In the genomic region with DNA sequence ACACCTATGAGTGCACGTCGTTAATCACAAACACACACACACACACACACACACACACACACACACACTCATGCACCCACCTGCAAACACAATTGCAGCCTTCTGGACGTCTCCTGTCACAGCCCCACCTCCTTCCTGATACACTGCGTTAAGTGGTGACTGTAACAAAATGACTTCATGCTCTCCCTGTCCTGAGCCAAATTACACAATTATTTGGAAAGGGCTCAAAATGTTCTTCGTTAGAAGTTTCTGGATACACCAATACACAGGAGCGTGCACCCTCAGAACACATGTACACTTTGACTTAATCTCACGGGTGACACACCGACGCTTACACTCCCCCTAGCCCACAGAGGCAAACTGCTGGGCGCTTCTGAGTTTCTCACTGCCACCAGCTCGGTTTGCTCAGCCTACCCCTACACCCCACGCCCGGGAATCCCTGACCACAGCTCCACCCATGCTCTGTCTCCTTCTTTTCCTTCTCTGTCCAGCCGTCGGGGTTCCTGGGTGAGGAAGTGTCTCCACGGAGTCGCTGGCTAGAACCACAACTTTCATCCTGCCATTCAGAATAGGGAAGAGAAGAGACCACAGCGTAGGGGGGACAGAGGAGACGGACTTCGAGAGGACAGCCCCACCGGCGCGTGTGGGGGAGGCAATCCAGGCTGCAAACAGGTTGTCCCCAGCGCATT, we compare ENCODE assay signal across 9 mouse cellular contexts. TPM values are rescaled to one million over a fixed set of nuclear protein-coding genes. Genes with fewer than 3 reads are reported as not detected.
DNase-seq lines count a peak whose midpoint lies in the region; ATAC-seq and TF ChIP-seq lines count a peak whose summit lies in the region.
"Had no signal": no experiment of that assay in that cellular context is flagged by ENCODE, and none has a peak within 500 bp of the region (broad histone marks: within the 10 kb centered on the region; RNA-seq: fewer than 3 reads in every experiment).

No protein-coding gene starts in this region.

- peaks cover 81% of the 10 kb centered on the region for H3K27me3 ChIP-seq in heart, embryonic 14.5 days (ENCODE audit: control insufficient read depth, insufficient read depth, low read length)
- peaks cover 71% of the 10 kb centered on the region for H3K27me3 ChIP-seq in limb, embryonic 11.5 days (ENCODE audit: control insufficient read depth, insufficient read depth, low read length)
- H3K27me3 ChIP-seq in stomach, postnatal 0 days (ENCODE audit: control insufficient read depth, insufficient read depth, low read length) = peaks cover 32% of the 10 kb centered on the region

- H3K9me3 ChIP-seq in heart, embryonic 14.5 days (ENCODE audit: control insufficient read depth, low read length) = peaks cover 4% of the 10 kb centered on the region; the same call in 1 of the 2 replicates
- no peaks in the 10 kb centered on the region for H3K9me3 ChIP-seq in limb, embryonic 11.5 days (ENCODE audit: control insufficient read depth, low read length)
- no peaks in the 10 kb centered on the region for H3K9me3 ChIP-seq in stomach, postnatal 0 days (ENCODE audit: control insufficient read depth, low read length)

- no peaks in the 10 kb centered on the region for H3K36me3 ChIP-seq in heart, embryonic 14.5 days (ENCODE audit: control insufficient read depth, insufficient read depth, low read length)
- H3K36me3 ChIP-seq in limb, embryonic 11.5 days (ENCODE audit: control insufficient read depth, insufficient read depth, low read length) = peaks cover 3% of the 10 kb centered on the region; the same call in 1 of the 2 replicates
- no peaks in the 10 kb centered on the region for H3K36me3 ChIP-seq in stomach, postnatal 0 days (ENCODE audit: control insufficient read depth, insufficient read depth, low read length)

- no peak overlapping the region for H3K9ac ChIP-seq in heart, embryonic 14.5 days (ENCODE audit: low read length)
- H3K9ac ChIP-seq in limb, embryonic 11.5 days (ENCODE audit: low read length) = no peak overlapping the region
- no peak overlapping the region for H3K9ac ChIP-seq in stomach, postnatal 0 days (ENCODE audit: low read length)

- H3K4me2 ChIP-seq in heart, embryonic 14.5 days (ENCODE audit: low read length) = peak overlapping the region; percentile 55
- H3K4me2 ChIP-seq in limb, embryonic 11.5 days (ENCODE audit: low read depth, severe bottlenecking) = peak overlapping the region; percentile 31
- H3K4me2 ChIP-seq in stomach, postnatal 0 days (replicated peaks; ENCODE audit: low read depth) = peak overlapping the region; percentile 11; the same call in 1 of the 2 replicates

- no peak for TF ChIP-seq EP300 in stomach, postnatal 0 days (optimal IDR thresholded peaks at IDR 0.05)

- TF ChIP-seq CTCF in stomach, postnatal 0 days (IDR thresholded peaks at IDR 0.05; ENCODE audit: low read depth) = no peak

- no peak overlapping the region for H3K27ac ChIP-seq in heart, embryonic 14.5 days (replicated peaks in 1 of 2; ENCODE audit: control insufficient read depth in 1 of 2, insufficient read depth in 1 of 2, low read depth in 2 of 2, low read length in 2 of 2)
- no peak overlapping the region for H3K27ac ChIP-seq in limb, embryonic 11.5 days (replicated peaks; ENCODE audit: low read depth, low read length)
- no peak overlapping the region for H3K27ac ChIP-seq in stomach, postnatal 0 days (replicated peaks)

- intact Hi-C loops in heart, postnatal 14 days (cut with DNase I) = loop anchor here (10.0 kb wide), 1 partner anchor 84 kb away; a partner anchor contains a TSS

- WGBS in heart, embryonic 14.5 days = 12% methylated on average over 24 of the region's 24 CpGs
- 14% methylated on average over 24 of the region's 24 CpGs for WGBS in limb, embryonic 11.5 days
- WGBS in stomach, postnatal 0 days = 13% methylated on average over 24 of the region's 24 CpGs

- peak overlapping the region in 1 of 2 experiments; percentile 29; a peak in 1 of 4 replicates for H3K4me3 ChIP-seq in heart, embryonic 14.5 days (ENCODE audit: control insufficient read depth in 1 of 2, insufficient read depth in 1 of 2, low read depth in 1 of 2, low read length in 2 of 2)
- no peak overlapping the region for H3K4me3 ChIP-seq in limb, embryonic 11.5 days (ENCODE audit: low read depth, low read length)
- peak overlapping the region; percentile 19; the same call in 1 of the 2 replicates for H3K4me3 ChIP-seq in stomach, postnatal 0 days (ENCODE audit: low read depth, low read length)

- no peak for ATAC-seq in heart, embryonic 14.5 days (ENCODE audit: insufficient number of reproducible peaks, insufficient read depth, low FRiP score, low read depth)
- ATAC-seq in limb, embryonic 11.5 days (ENCODE audit: insufficient number of reproducible peaks, low FRiP score, low TSS enrichment, low read depth) = no peak
- ATAC-seq in stomach, postnatal 0 days (ENCODE audit: low FRiP score, low TSS enrichment) = no peak

- DNase-seq in heart, postnatal 14 days = no peak
- DNase-seq in urinary bladder, adult 2 months (ENCODE audit: low spot score) = peak; percentile 39
- no peak for DNase-seq in urinary bladder, postnatal 25 days (ENCODE audit: low spot score)
- DNase-seq in limb, embryonic 11.5 days (ENCODE audit: low spot score) = no peak
- peak; percentile 14 for DNase-seq in stomach, postnatal 0 days (ENCODE audit: low spot score)
- no peak for DNase-seq in right cerebral cortex, adult 18-20 months
- DNase-seq in layer of hippocampus, adult 18-20 months (ENCODE audit: low spot score in 2 of 2) = no peak

- peaks cover 0 to 34% of the 10 kb centered on the region in 2 experiments; a peak in 3 of 4 replicates for H3K4me1 ChIP-seq in heart, embryonic 14.5 days (ENCODE audit: control insufficient read depth in 2 of 2, insufficient read depth in 2 of 2, low read length in 2 of 2)
- H3K4me1 ChIP-seq in limb, embryonic 11.5 days (ENCODE audit: control insufficient read depth, insufficient read depth, low read length) = peaks cover 12% of the 10 kb centered on the region; the same call in 1 of the 2 replicates
- no peaks in the 10 kb centered on the region for H3K4me1 ChIP-seq in stomach, postnatal 0 days (replicated peaks; ENCODE audit: control insufficient read depth, insufficient read depth)

RNA-seq across cellular contexts. Expression of a gene that starts 0.5 kb away (rescaled TPM):
- not detected in 2 replicates for polyA plus RNA-seq in heart, embryonic 14.5 days (2014; fragmentation: Nextera tagmentation; extraction: Ambion mirVana)
- total RNA-seq in heart, postnatal 14 days (2021) = not detected
- polyA plus RNA-seq in urinary bladder, adult 2 months (2012; rRNA removed) = 0.04 and 0.09 TPM in 2 replicates
- not detected in 2 replicates for polyA plus RNA-seq in limb, embryonic 11.5 days (2014; fragmentation: Nextera tagmentation; extraction: Ambion mirVana)
- not detected in 2 replicates for polyA plus RNA-seq in stomach, postnatal 0 days (2015; fragmentation: Nextera tagmentation; extraction: Ambion mirVana)
- not detected for total RNA-seq in layer of hippocampus, adult 18-20 months (2021)
- total RNA-seq: MEL had no signal

RNA-seq across cellular contexts. Expression of a gene that starts 11.2 kb away (rescaled TPM):
- polyA plus RNA-seq in heart, embryonic 14.5 days (2014; fragmentation: Nextera tagmentation; extraction: Ambion mirVana) = not detected in 2 replicates
- under 1 TPM; 0.45 to 0.61 TPM for total RNA-seq in heart, postnatal 14 days (2021)
- polyA plus RNA-seq in urinary bladder, adult 2 months (2012; rRNA removed) = 4.0 and 6.8 TPM in 2 replicates
- polyA plus RNA-seq in limb, embryonic 11.5 days (2014; fragmentation: Nextera tagmentation; extraction: Ambion mirVana) = 0.81 and 1.5 TPM in 2 replicates
- 0.11 TPM in 1 of 2 replicates, not detected in the other for polyA plus RNA-seq in stomach, postnatal 0 days (2015; fragmentation: Nextera tagmentation; extraction: Ambion mirVana)
- total RNA-seq in layer of hippocampus, adult 18-20 months (2021) = under 1 TPM; 0.23 to 0.64 TPM

RNA-seq across cellular contexts. Expression of a gene that starts 20.2 kb away (rescaled TPM):
- polyA plus RNA-seq in heart, embryonic 14.5 days (2014; fragmentation: Nextera tagmentation; extraction: Ambion mirVana) = 0.22 and 0.51 TPM in 2 replicates
- under 1 TPM; 0.20 to 0.31 TPM for total RNA-seq in heart, postnatal 14 days (2021)
- 0.04 and 0.08 TPM in 2 replicates for polyA plus RNA-seq in urinary bladder, adult 2 months (2012; rRNA removed)
- polyA plus RNA-seq in limb, embryonic 11.5 days (2014; fragmentation: Nextera tagmentation; extraction: Ambion mirVana) = not detected in 2 replicates
- 0.02 TPM in 1 of 2 replicates, not detected in the other for polyA plus RNA-seq in stomach, postnatal 0 days (2015; fragmentation: Nextera tagmentation; extraction: Ambion mirVana)
- total RNA-seq in layer of hippocampus, adult 18-20 months (2021) = 1,000 to 10,000 TPM; 1,780 to 1,859 TPM

RNA-seq across cellular contexts. Expression of a gene that starts 26.1 kb away (rescaled TPM):
- polyA plus RNA-seq in heart, embryonic 14.5 days (2014; fragmentation: Nextera tagmentation; extraction: Ambion mirVana) = 26.7 and 31.9 TPM in 2 replicates
- total RNA-seq in heart, postnatal 14 days (2021) = 10 to 100 TPM; 26.4 to 26.6 TPM
- 74.0 and 79.1 TPM in 2 replicates for polyA plus RNA-seq in urinary bladder, adult 2 months (2012; rRNA removed)
- 34.7 and 36.4 TPM in 2 replicates for polyA plus RNA-seq in limb, embryonic 11.5 days (2014; fragmentation: Nextera tagmentation; extraction: Ambion mirVana)
- 29.5 and 33.1 TPM in 2 replicates for polyA plus RNA-seq in stomach, postnatal 0 days (2015; fragmentation: Nextera tagmentation; extraction: Ambion mirVana)
- total RNA-seq in layer of hippocampus, adult 18-20 months (2021) = 100 to 1,000 TPM; 830 to 882 TPM

RNA-seq across cellular contexts. Expression of a gene that starts 42.2 kb away (rescaled TPM):
- polyA plus RNA-seq in heart, embryonic 14.5 days (2014; fragmentation: Nextera tagmentation; extraction: Ambion mirVana) = 82.0 and 85.5 TPM in 2 replicates
- 10 to 100 TPM; 91.8 to 93.6 TPM for total RNA-seq in heart, postnatal 14 days (2021)
- 83.1 and 89.5 TPM in 2 replicates for polyA plus RNA-seq in urinary bladder, adult 2 months (2012; rRNA removed)
- polyA plus RNA-seq in limb, embryonic 11.5 days (2014; fragmentation: Nextera tagmentation; extraction: Ambion mirVana) = 79.3 and 84.6 TPM in 2 replicates
- 56.2 TPM in 2 replicates for polyA plus RNA-seq in stomach, postnatal 0 days (2015; fragmentation: Nextera tagmentation; extraction: Ambion mirVana)
- 10 to 100 TPM; 50.6 to 51.1 TPM for total RNA-seq in layer of hippocampus, adult 18-20 months (2021)

Comparison
In these comparisons a context has a peak if more than half of its experiments do, and no peak if none do; other contexts are left out.
1. DNase-seq: peak in urinary bladder, adult 2 months (single experiment) and stomach, postnatal 0 days (single experiment); none in heart, postnatal 14 days (0 of 2), urinary bladder, postnatal 25 days (single experiment), limb, embryonic 11.5 days (single experiment), right cerebral cortex, adult 18-20 months (single experiment) and layer of hippocampus, adult 18-20 months (0 of 2).
2. Peak in every context shown above with its lines, with median percentiles within 50 percentile points of each other: H3K4me2 ChIP-seq.